Mouse (Mus musculus) heart, postnatal 0 days (tissue): Measurements from ENCODE around the gene Tmem60.

Source experiments
- CTCF ChIP-seq: IDR thresholded peaks from 2 replicates; pipeline ENCODE4 v1.5.1; 2016; ENCODE audit warnings: antibody characterized with exemption, control low read depth, low read depth
- EP300 ChIP-seq: IDR thresholded peaks from 2 replicates; pipeline ENCODE4 v1.6.1; 2016; ENCODE audit warnings: antibody characterized with exemption, low read depth

DNA sequence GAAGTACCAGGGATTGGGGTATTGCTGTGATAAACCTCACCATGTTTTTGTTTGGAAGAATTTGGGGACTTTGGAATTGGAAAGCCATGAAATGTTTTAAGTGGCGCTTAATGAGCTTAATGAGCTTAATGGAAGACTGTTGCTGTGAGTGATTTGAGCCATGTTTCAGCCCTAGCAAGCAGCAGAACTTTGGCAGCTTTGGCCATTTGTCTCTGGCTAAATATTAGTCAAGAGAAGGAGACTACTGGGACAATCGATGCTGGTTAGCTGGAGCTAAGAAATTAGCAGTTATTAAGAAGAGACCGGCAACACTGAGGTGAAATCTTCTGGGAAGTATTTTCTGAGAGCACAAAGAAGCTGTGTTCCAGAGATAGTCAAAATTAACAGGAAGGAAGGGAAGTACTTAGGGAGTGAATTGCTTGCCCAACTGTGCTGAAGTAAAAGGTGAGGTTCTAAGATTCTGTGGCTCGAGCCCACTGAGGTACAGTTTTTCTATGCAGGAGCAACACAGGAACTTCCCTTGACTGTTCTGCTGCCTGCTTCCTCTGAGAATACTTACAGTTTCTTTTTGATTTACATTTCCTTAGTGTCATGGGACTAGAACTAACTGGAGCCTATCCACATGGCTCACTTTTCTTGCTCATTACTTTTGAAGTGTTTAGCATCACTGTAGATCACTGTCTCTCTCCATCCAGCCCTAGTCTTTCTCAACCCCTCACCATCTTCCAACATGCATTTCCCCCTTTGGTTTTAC, 17.6 kb upstream of the Tmem60 start:
- TF ChIP-seq CTCF (no peak), EP300 (no peak)
